Mouse (Mus musculus) ovary, postnatal 10 days (tissue): ENCODE results near the gene 3110040N11Rik.

Source experiments
- DNase-seq: peaks from one replicate; pipeline ENCODE4 v3.0.0; 2022; ENCODE audit warnings: low spot score

3110040N11Rik gene

DNA sequence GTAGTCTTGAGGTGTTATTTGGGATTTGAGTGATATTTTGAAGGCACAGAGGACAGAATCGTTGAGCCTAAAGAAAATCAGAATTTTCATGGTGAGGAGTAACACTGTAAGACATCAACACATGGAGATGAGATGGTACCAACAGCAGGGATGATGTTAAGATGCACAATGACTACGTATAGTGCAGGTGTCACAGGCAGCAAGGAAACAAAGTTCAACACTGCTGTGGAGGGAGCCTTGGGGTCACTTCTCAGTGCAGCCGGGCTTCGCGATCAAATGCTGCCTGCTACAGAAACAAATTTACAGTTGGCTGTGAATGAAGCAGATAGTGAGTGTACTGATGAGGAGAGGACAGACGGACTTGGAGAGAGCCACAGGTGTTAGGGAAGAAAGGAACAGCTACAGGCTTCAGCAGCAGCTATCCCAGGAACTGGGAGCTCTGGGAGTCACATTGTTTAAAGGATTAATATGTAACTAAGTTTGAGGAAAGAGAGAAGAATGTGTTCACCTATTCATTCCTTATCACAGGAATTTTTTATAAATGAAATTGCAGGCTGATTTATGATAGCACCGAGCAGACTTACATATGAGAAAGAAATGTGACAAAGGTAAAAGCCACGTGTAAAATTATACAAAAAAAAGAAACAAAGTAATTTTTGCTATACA is 50.4 kb downstream of the 3110040N11Rik start:
- DNase-seq, result no peak

DNA sequence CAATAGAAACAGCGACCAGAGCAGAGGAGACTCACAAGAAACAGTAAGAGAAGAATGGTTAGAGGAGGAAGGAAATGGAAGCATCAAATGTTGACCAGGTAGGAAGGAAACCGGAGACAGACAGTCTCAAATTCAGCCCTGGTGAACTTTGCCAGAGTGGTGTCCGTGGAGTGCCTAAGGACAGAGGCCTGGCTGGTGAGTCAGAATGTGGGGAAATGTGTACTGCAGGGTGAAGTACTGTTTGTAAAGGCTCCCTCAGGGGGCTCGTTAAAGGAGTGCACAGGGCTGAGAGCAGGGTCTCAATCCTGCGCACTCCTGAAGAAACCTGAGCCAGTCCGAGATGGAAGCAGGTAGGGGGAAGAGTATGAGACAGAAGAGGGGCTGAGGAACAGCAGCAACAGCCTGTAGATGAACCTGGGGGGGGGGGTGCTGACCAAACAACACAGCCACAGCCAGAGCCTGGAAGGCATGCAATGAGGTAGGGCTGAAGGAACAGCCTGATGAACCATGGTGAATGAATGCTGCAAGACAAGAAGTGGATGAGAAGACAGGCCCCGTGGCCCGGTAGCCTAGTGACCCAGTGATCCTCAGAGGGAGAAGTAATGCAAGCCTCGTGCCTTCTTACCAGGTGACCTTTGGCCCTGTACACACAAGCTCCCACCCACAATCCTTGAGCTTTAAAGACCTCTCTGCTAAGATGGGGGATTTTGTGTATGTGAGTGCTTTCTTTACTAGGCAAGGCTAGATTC is 53.8 kb downstream of the 3110040N11Rik start:
- DNase-seq, result no peak

DNA sequence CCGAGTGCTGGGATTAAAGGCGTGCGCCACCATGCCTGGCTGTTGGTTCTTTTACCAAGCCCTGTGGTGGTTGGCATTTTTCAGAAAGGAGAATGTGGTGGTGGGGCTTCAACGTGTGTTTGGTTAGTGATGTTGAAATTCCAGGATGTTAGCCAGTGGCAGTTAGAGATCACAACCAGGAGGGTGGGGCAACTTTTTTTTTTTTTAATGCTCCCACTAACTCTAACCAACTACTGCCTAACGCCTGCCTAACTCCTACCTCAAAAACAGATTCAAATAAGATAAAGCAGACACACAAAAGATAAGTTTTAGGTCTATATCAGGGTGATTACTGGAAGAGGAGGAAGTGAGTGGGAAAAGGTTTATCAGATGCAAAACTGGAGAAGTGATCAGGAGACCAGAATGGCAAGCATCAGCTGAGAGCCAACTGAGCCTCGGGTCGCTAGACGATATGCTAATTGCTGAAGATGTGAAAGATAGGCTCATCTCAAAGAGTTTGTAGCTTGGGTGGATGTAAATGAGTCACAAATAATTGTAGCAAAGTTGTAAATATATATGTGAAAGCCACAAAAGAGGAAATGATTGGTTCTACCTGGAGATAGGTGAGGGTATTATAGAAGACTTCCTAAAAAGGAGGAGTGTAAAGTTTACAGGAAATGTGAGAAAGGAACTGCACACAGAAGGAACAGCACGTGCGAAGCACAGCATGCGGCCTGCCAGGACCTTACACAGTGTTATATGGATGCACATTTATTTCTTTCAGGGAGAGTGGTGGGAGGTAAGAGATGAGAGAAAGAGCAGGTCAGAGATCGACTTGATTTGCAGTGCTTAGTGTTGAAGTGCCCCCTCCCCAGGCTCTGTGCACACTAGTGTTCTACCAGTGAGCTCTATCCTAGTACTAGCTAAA is 56.8 kb downstream of the 3110040N11Rik start:
- no peak for DNase-seq
